Mouse (Mus musculus): ENCODE measurements at regions not wholly inside any gene's neighbourhood (a gene's known extent, or its start where the extent isn't known, plus 50 kb on each side); places are given as distances from the start of the nearest gene placed in this dataset.

DNA sequence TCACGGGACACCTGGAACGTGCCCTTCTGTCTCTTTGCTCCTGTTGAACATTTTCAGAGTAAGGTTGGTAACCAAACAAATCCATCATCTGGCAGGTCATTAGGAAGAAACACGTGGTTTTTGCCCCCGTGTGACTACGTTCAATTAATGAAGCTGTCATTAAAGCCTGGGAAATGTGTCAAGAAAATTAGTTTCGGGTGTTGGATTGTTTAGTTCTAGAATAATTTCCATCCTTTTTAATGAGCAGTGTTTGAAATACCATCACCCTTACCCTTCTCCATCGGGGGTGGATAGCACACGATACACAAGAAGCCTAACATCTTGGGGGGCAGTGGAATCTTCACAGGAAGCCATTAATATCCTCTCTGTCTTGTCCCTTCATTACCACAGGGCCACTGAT is 107.7 kb downstream of the Far1 start:
- no peak for TF ChIP-seq POLR2A (IDR thresholded peaks at IDR 0.05; ENCODE audit: low read depth, low read length)
- TF ChIP-seq CTCF (IDR thresholded peaks at IDR 0.05; ENCODE audit: borderline replicate concordance, insufficient read depth, low read length) = no peak
- Histone ChIP-seq H3K4me1 (ENCODE audit: control insufficient read depth, insufficient read depth, low read length) (no peaks in the 10 kb centered on the region), H3K4me3 (ENCODE audit: insufficient read depth, low read length) (no peak overlapping the region), H3K27ac (ENCODE audit: insufficient read depth, low read length) (no peak overlapping the region)

DNA sequence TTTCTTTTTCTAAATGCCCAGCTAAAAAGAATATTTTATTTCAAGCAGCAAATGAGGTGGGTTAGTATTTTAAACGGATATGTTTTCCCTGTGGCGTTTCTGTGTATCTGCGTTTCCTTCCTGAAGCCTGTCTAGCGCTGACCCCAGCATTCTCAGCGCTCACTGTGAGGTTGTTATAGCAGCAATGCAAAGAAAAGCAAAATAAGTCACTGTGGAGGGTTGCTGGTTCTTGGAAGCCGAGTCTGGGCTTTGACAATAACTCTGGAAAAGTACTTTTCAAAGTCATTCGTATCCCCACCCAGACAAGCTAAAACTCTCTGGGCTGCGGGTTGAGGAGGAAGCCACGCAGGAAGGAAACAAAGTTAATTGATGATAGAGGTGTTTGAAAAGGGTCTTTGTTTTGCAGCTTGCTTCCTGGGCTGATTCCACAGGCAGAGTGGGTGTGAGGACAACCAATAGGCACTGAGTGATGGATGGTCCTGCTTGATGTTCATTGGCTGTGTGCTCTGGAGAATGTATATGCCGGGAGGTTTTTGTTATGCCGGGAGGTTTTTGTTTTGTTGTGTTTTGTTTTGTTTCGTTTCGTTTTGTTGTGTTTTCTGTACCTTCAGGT is 108.4 kb downstream of the Far1 start:
- Histone ChIP-seq H3K4me3 (ENCODE audit: insufficient read depth, low read length) (no peak overlapping the region), H3K27ac (ENCODE audit: insufficient read depth, low read length) (no peak overlapping the region), H3K4me1 (ENCODE audit: control insufficient read depth, insufficient read depth, low read length) (peaks cover 4% of the 10 kb centered on the region; the same call in 1 of the 2 replicates)
- TF ChIP-seq POLR2A (IDR thresholded peaks at IDR 0.05; ENCODE audit: low read depth, low read length) (no peak), CTCF (IDR thresholded peaks at IDR 0.05; ENCODE audit: borderline replicate concordance, insufficient read depth, low read length) (no peak)

DNA sequence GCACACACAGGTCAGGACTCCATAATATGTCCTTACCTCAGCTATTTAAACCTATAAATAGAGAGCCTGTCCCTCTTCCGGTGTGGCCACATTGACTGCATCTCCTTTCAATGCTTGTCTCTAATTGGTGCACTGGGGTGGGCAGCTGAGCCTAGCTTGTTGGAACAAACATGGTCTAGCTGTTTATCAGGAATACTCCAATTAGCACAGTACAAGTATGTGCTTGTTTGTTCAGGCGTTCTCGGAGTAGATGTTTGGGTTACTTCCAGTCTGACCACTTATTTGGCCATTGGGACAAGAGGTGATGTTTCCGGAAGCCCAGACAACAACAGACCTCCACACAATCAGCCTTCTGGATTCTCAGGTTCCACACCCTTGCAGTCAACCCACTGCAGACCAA is 109.7 kb downstream of the Far1 start:
- H3K27ac ChIP-seq (ENCODE audit: insufficient read depth, low read length) = no peak overlapping the region
- TF ChIP-seq POLR2A (IDR thresholded peaks at IDR 0.05; ENCODE audit: low read depth, low read length) = no peak
- TF ChIP-seq CTCF (IDR thresholded peaks at IDR 0.05; ENCODE audit: borderline replicate concordance, insufficient read depth, low read length) = no peak
- no peak overlapping the region for H3K4me3 ChIP-seq (ENCODE audit: insufficient read depth, low read length)

DNA sequence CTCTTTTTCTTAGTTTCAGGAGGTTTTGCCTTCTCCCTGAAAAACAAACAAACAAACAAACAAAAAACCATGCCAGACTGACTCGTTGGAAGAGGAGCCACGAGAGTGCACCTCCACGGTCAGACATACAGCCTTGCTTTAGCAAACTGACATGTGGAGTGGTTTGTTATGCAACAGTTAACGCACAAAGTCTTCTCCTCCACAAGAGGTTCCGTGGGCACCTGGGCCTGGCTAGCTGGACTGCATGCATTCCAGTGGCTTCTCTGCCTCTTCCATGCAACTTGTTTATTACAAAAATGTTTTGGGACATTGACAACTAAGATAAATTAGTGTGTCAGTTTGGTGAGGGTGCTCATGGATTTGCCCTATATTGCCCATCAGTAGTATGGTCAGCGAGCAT is 110.3 kb downstream of the Far1 start:
- no peak for TF ChIP-seq CTCF (IDR thresholded peaks at IDR 0.05; ENCODE audit: borderline replicate concordance, insufficient read depth, low read length)
- no peak overlapping the region for H3K27ac ChIP-seq (ENCODE audit: insufficient read depth, low read length)
- no peak overlapping the region for H3K4me3 ChIP-seq (ENCODE audit: insufficient read depth, low read length)
- peaks cover 4% of the 10 kb centered on the region; the same call in 1 of the 2 replicates for H3K4me1 ChIP-seq (ENCODE audit: control insufficient read depth, insufficient read depth, low read length)

More for the DNA sequence above, 109.7 kb downstream of the Far1 start:
- peaks cover 4% of the 10 kb centered on the region; the same call in 1 of the 2 replicates for H3K4me1 ChIP-seq (ENCODE audit: control insufficient read depth, insufficient read depth, low read length)

DNA sequence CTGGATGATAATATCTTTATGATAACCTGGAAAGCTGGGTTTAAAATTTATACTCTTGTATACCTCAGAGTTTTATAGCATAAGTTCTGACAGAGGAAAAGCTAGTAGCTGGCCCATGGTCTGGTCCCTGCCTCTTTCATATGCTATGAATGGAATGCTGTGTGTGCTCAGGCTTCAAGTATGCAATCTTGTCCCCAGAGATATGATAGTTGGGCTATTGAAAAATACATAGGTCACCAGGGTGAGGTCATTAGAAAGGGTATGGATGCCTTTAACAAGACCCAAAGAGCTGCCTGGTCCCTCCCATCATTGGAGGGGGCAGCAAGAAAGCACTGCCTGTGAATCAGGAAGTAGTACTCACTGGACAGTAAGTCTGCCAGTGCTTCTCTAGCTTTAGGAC is 113.1 kb downstream of the Far1 start:
- Histone ChIP-seq H3K27ac (ENCODE audit: insufficient read depth, low read length) (no peak overlapping the region), H3K4me1 (ENCODE audit: control insufficient read depth, insufficient read depth, low read length) (peaks cover 4% of the 10 kb centered on the region; the same call in 1 of the 2 replicates), H3K4me3 (ENCODE audit: insufficient read depth, low read length) (no peak overlapping the region)
- TF ChIP-seq POLR2A (IDR thresholded peaks at IDR 0.05; ENCODE audit: low read depth, low read length) (no peak), CTCF (IDR thresholded peaks at IDR 0.05; ENCODE audit: borderline replicate concordance, insufficient read depth, low read length) (no peak)

DNA sequence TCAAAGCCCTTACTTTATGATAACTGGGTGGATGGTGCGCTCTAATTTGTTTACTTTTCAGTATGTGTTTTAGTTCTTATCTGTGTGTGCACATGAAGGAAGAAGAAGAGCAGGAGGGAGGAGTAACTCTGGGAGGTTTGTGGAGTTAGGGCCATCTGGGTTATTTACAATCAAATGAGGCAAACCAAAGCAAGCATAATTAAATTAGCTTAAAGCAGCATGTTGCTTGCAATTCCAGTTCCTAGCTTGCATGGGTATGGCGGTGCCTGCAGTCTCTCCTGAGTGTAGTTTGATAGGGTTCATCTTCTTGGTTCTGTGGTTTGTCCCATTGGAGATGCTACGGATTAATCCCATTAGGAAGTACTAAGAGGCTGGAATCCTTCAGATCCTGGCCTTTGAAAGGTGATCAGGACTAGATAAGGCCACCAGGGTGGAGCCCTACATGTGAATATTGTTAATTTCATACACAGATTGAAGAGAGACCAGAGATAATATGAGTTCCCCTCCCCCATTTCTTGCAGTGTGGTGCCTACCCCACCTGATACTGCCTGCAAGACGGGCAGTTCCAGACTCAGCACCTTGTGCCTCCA is 123.5 kb downstream of the Far1 start:
- TF ChIP-seq POLR2A (IDR thresholded peaks at IDR 0.05; ENCODE audit: low read depth, low read length) (no peak), CTCF (IDR thresholded peaks at IDR 0.05; ENCODE audit: borderline replicate concordance, insufficient read depth, low read length) (no peak)
- Histone ChIP-seq H3K27ac (ENCODE audit: insufficient read depth, low read length) (no peak overlapping the region), H3K4me1 (ENCODE audit: control insufficient read depth, insufficient read depth, low read length) (no peaks in the 10 kb centered on the region), H3K4me3 (ENCODE audit: insufficient read depth, low read length) (no peak overlapping the region)

DNA sequence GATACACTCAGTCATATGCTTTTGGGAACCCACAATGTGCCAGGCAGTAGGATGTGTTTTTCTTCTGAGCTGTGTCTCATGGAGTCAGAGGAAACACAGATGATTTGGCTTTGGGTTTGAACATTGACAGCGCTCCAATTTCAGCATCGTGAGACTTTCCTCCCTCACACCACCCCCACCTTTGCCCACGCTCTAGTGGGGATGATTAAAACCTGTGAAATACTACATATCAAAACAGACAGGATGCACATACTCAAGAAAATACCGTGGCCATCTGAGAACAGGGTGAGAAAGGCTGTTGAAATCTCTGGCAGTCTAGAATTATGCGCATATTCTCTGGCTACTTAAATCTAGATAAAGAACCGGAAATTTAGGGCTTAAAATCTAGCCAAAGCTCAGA is 124.5 kb downstream of the Far1 start:
- TF ChIP-seq CTCF (IDR thresholded peaks at IDR 0.05; ENCODE audit: borderline replicate concordance, insufficient read depth, low read length) (no peak), POLR2A (IDR thresholded peaks at IDR 0.05; ENCODE audit: low read depth, low read length) (no peak)
- H3K4me3 ChIP-seq (ENCODE audit: insufficient read depth, low read length) = no peak overlapping the region
- no peak overlapping the region for H3K27ac ChIP-seq (ENCODE audit: insufficient read depth, low read length)
- no peaks in the 10 kb centered on the region for H3K4me1 ChIP-seq (ENCODE audit: control insufficient read depth, insufficient read depth, low read length)

DNA sequence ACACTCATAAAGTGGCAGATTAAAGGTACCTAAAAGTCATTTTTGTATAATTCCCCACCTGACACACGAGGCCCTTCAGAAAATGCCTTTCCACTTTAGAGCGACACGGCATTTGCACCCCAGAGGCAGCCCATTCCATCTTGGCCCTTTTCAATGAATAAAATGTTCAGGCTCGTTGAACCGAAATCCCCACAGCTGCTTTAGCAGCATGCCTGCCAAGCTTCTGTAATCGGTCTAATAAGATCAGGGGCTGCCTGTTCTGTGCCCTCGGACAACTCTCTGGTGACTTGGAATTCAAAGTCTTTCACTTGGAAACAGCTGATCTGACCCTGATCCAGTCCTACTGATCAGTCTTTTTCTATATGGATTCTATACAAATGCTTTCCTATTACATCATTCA is 123.3 kb upstream of the Spon1 start:
- H3K27ac ChIP-seq (ENCODE audit: insufficient read depth, low read length) = no peak overlapping the region
- TF ChIP-seq CTCF (IDR thresholded peaks at IDR 0.05; ENCODE audit: borderline replicate concordance, insufficient read depth, low read length) (no peak), POLR2A (IDR thresholded peaks at IDR 0.05; ENCODE audit: low read depth, low read length) (no peak)
- H3K4me3 ChIP-seq (ENCODE audit: insufficient read depth, low read length) = no peak overlapping the region
- no peaks in the 10 kb centered on the region for H3K4me1 ChIP-seq (ENCODE audit: control insufficient read depth, insufficient read depth, low read length)

DNA sequence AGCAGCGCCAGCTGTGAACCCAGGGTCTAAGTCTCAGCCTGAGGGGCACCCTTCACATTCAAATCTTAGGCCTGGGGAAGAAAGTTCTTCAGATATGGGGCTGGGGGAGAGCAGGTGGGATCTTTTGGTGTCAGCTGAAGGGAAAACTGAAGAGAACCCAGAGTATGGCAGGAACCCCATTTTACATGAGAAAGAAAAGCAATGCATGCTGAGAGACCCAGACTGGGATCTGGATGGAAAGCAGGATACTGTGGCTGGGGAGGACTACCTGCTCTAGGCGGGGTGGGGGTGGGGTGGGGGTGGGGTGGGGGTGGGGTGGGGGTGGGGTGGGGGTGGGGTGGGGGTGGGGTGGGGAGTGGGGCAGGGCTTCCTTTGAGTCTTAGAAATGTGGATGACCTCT is 115.2 kb upstream of the Spon1 start:
- TF ChIP-seq POLR2A (IDR thresholded peaks at IDR 0.05; ENCODE audit: low read depth, low read length) (no peak), CTCF (IDR thresholded peaks at IDR 0.05; ENCODE audit: borderline replicate concordance, insufficient read depth, low read length) (no peak)
- no peaks in the 10 kb centered on the region for H3K4me1 ChIP-seq (ENCODE audit: control insufficient read depth, insufficient read depth, low read length)
- no peak overlapping the region for H3K4me3 ChIP-seq (ENCODE audit: insufficient read depth, low read length)
- no peak overlapping the region for H3K27ac ChIP-seq (ENCODE audit: insufficient read depth, low read length)

DNA sequence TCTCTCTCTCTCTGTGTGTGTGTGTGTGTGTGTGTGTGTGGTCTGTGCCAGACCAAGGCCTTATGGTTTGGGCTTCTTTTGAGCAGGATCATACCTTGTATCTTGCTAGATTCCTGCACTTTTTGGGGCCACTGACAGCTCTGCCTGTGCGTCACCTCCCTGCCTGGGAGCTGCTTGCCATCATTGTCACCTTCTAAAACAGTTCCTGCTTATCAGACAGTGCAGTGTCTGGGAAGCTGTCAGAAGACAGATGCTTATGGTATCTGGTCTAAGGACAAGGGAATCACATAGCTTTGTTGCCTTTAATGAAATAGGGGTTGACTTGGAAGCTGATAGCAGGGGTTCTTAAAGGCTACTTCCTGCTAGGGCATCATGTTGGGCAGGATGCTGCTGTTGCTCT is 114.1 kb upstream of the Spon1 start:
- Histone ChIP-seq H3K4me1 (ENCODE audit: control insufficient read depth, insufficient read depth, low read length) (no peaks in the 10 kb centered on the region), H3K4me3 (ENCODE audit: insufficient read depth, low read length) (no peak overlapping the region), H3K27ac (ENCODE audit: insufficient read depth, low read length) (no peak overlapping the region)
- TF ChIP-seq CTCF (IDR thresholded peaks at IDR 0.05; ENCODE audit: borderline replicate concordance, insufficient read depth, low read length) (no peak), POLR2A (IDR thresholded peaks at IDR 0.05; ENCODE audit: low read depth, low read length) (no peak)

Data from embryonic fibroblast, embryonic 13.5 days (primary cell).